Mouse (Mus musculus) cortical plate, adult 2 months (tissue): ENCODE data around the gene Rph3a. TPM values are rescaled to one million over a fixed set of nuclear protein-coding genes. Genes with fewer than 3 reads are reported as not detected.

Source experiments
- H3K27ac ChIP-seq: fragments of 200-500 bp; 2 replicates; pipeline ENCODE4 v1.5.1; 2012; ENCODE audit warnings: low read length, control low read depth, inconsistent platforms; ENCODE audit not compliant: insufficient read depth
- H3K4me1 ChIP-seq: fragments of 200-500 bp; 2 replicates; pipeline ENCODE4 v1.6.1; 2011; ENCODE audit warnings: low read length; ENCODE audit not compliant: control insufficient read depth, insufficient read depth
- H3K4me3 ChIP-seq: fragments of 200-500 bp; 2 replicates; pipeline ENCODE4 v1.5.1; 2011; ENCODE audit warnings: mild to moderate bottlenecking, low read length, control low read depth; ENCODE audit not compliant: insufficient read depth
- CTCF ChIP-seq: fragments of 200-500 bp; IDR thresholded peaks from 2 replicates; pipeline ENCODE4 v1.5.1; 2011; ENCODE audit warnings: mild to moderate bottlenecking, control low read depth, low read length; ENCODE audit not compliant: insufficient read depth; ENCODE audit errors: extremely low read depth
- POLR2A ChIP-seq: fragments of 200-500 bp; IDR thresholded peaks from 2 replicates; pipeline ENCODE4 v1.6.1; 2011; ENCODE audit warnings: mild to moderate bottlenecking, low read length, control low read depth; ENCODE audit not compliant: insufficient read depth; ENCODE audit errors: extremely low read depth
- polyA plus RNA-seq: library from polyadenylated mRNA; depleted of rRNA; stranded (reverse); fragments of >200 nt; gene quantifications from 2 replicates; pipeline ENCODE4 v1.2.3, GENCODE M21; 2012

Gene Rph3a
- polyA plus RNA-seq, 1 experiment, result 278 TPM

DNA sequence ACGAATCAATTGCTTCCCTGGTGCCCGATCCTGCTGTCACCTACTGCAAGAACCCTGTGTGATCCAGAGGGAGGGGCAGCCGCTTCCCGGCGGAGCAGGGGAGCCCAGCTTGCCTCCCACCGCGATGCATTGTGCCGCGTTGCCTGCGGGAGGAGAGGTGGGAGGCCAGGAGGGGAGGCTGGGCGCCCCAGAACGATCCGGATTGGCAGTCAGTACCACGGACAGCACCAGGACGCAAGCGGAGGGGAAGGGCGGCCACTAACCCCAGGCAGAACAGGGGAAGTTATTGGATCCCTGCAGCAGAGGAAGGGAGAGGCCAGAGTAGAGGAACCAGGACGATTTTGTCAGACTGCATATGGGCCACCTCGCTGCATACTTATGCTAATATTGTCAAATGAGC, 486 bp downstream of the Rph3a start:
- H3K4me1 ChIP-seq, result peaks cover 12% of the 10 kb centered on the region
- 0 out of 2 replicates have a peak overlapping the region, but pooled peaks have one; percentile 5 for H3K27ac ChIP-seq

DNA sequence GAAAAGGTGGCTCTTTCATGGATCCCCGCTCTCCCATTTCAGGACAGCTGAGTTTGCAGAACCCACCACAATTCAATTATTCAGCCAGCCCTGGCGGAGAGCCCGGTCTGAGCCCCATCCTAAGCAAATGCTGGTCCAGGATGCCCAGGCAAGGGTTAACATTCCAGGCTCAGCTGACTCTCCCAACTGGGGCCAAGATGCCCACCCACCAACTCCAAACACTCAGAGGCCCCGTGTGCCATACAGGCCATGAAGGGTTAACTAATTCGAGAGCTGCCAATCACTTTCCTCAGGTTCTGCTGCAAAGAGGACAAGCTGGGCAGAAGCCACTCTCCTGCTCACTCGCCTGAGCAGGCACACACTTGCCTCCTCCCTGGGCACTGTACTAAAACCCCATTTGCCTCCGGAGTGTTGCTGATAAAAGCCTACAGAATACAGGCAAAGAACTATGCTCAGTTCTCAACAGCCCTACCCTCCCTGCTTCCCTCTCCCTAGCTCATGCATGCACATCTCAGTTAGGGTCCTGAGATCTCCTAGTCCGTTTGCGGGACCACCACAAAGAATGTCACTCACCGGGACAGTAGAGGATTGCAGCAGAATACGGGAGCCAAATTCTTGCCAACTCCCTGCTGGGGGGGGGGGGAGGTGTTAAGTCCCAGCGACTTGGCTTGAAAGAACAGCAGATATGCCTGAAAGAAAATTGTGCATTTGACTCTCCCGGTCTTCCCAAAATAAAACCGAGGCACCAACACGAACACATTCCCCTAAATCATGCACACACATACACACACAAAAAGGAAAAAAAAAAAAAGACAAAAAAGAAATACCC, 1.3 kb downstream of the Rph3a start:
- peak overlapping the region; percentile 31 for H3K27ac ChIP-seq
- TF ChIP-seq POLR2A (peak; percentile 56; the same call in 1 of the 2 replicates), CTCF (no peak)
- H3K4me1 ChIP-seq, result peaks cover 14% of the 10 kb centered on the region
- peak overlapping the region; percentile 84 for H3K4me3 ChIP-seq

More for the DNA sequence above, 486 bp downstream of the Rph3a start:
- peak overlapping the region; percentile 84 for H3K4me3 ChIP-seq
- no peak for TF ChIP-seq CTCF
- TF ChIP-seq POLR2A, result peak; percentile 27; the same call in 1 of the 2 replicates

DNA sequence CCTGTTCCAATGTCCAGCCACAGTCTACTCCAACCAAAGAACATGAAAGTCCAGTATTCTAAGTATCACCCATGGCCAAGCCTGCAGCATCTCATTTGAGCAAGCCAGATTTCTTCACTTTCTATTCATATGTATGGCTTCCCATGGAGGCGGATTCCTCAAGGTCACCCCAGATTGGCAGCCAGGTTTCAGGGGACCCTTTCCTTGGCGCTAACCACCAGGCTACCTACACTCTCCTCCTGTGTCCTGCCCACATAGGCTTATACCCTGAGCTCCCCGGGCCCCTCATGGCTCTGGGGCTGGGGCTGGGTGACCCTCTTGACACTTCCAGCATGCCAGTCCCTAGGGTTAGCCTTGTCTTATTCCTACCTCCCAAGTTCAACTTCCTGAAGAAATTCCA, 2.3 kb downstream of the Rph3a start:
- peak overlapping the region; percentile 2 for H3K27ac ChIP-seq
- peaks cover 15% of the 10 kb centered on the region for H3K4me1 ChIP-seq
- TF ChIP-seq CTCF, result no peak
- TF ChIP-seq POLR2A, result no peak
- peak overlapping the region; percentile 84 for H3K4me3 ChIP-seq

DNA sequence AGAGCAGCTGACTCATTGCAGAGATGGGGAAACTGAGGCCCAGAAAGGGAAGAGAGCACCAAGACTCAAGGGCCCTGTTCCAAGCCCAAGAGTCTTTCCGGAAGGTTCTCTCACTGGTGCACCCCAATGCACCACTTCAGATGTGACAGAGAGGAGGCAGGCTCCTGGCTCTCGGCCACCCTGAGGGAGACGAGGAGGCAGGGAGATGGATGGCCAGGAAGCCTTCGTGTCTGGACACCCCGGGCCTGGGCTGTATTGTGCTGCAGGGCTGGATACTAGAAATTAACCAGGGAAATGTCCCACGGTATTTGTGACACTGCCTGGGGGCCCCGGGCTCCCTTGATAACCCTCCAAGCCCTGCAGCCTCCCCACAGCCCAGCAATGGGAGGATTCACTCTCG, 2.8 kb downstream of the Rph3a start:
- no peak for TF ChIP-seq POLR2A
- no peak for TF ChIP-seq CTCF
- peak overlapping the region; percentile 2 for H3K27ac ChIP-seq
- peaks cover 11% of the 10 kb centered on the region for H3K4me1 ChIP-seq
- peak overlapping the region; percentile 84 for H3K4me3 ChIP-seq

DNA sequence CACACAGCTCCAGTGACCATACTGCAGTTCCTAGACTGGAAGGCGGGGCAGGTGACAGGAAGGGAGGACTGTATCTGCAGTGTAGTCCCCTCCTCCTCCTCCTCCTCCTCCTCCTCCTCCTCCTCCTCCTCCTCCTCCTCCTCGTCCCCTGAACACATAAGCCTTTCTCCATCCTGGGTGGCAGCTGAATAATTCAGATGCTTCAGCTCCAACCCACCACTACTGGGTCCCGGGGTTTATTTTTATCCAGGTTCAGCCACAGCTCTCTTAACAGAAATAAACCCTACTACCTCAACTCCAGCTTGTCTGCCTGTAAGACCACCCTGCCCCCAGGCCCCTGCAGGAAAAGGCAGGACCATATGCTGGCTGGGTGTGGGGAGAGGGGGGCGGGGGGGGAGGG, 3.7 kb downstream of the Rph3a start:
- Histone ChIP-seq H3K4me1 (peaks cover 11% of the 10 kb centered on the region), H3K27ac (no peak overlapping the region), H3K4me3 (peak overlapping the region; percentile 84; the same call in 1 of the 2 replicates)
- TF ChIP-seq CTCF (no peak), POLR2A (no peak)

DNA sequence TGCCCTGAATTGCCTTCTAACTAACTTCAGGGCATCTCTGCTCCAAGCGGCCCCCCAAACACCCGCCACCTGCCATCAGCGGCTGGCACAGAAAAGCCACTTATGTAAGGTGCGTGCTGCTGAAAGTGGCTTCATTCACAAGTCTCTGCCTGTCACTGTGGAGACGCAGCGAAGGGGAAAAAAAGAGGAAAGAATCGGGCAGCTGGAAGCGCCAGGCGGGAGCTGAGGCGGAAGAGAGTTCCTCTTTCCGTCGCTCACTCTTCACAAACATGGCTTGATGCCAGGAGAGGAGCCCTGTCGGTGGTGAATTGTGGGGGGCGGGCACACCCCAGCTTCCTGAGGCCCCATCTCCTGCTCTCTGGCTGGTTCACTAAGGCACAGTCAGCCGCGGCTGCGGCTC, 6.1 kb downstream of the Rph3a start:
- Histone ChIP-seq H3K27ac (0 out of 2 replicates have a peak overlapping the region, but pooled peaks have one; percentile 8), H3K4me3 (peak overlapping the region; percentile 15; the same call in 1 of the 2 replicates), H3K4me1 (peaks cover 13% of the 10 kb centered on the region)
- TF ChIP-seq CTCF (no peak), POLR2A (no peak)

DNA sequence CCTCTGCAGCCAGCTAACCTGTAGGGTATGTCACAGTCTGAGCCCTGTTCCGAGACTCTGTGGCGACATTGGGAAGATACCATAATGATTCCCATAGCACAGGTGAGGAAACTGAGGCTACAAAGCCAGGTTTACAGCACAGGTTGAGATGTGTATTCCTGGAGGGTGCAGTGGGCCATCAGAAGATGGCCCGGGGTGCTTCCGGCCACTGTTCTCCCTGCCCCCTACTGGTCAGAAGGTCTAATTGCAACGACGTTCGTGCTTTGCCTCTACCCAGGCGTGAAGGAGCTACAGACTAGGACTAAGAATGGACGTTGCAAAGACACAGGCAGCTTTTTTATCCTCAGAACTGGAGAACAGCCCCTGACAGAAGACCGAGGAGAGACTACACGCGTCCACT, 10.3 kb downstream of the Rph3a start:
- TF ChIP-seq POLR2A (no peak), CTCF (peak; percentile 59)
- H3K27ac ChIP-seq, result no peak overlapping the region
- H3K4me3 ChIP-seq, result no peak overlapping the region
- H3K4me1 ChIP-seq, result peaks cover 6% of the 10 kb centered on the region

DNA sequence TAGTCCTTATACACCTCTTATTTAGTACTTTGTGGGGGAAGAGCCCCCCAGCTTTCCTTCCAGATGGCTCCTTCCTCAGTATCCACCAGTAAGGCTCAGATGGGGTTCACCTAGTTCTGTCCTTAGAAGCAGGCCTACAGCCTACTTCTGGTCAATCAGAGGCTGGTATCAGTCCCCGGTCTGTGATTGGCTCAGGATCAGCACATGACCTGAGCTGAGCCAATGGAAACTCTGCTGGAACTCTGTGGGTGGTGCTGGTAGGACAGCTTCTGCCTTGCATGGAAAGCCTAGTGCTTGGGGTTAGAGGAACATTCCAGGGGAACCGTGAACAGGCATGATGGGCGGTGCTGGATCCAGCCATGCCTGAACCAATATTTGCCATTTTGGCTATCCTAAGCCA, 21.5 kb downstream of the Rph3a start:
- Histone ChIP-seq H3K27ac (no peak overlapping the region), H3K4me3 (no peak overlapping the region), H3K4me1 (no peaks in the 10 kb centered on the region)
- no peak for TF ChIP-seq POLR2A
- TF ChIP-seq CTCF, result no peak

DNA sequence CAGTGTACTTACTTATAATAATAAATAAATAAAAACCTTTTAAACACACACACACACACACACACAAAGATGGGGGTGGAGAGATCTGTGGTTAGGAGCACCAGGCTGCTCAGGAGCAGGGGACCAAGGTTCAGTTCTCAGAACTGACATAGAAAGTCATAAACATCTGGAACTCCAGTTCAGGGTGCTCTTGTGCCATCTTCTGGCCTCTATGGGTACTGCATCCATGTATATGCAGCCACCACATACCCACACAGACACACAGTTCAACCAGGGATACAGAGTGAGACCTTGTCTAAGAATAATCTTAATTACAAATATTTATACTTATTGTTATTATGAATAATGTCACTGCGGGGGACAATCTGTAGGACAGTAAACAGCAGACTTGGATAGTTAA, 26.9 kb downstream of the Rph3a start:
- no peak overlapping the region for H3K4me3 ChIP-seq
- no peaks in the 10 kb centered on the region for H3K4me1 ChIP-seq
- no peak overlapping the region for H3K27ac ChIP-seq
- no peak for TF ChIP-seq POLR2A
- TF ChIP-seq CTCF, result 0 out of 2 replicates have a peak, but pooled peaks have one; percentile 19

DNA sequence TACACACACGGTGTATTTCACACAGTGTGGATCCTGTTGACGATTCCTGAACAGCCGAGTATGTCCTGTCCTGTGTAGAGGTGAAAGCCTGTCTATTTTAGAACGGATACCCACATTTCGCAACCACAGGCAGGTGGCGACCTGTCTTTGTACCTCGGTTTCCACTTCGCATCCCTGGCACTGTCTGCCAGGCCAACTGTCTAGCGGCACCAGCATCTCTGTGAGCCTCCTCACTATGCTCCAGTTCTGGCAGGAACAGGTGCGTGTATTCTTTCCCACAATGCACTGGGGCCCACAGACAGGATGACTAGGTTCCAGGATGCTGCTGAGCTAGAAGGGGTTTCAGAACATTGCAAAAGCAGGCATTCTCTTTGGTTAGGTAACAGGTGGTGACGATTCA, 28.7 kb downstream of the Rph3a start:
- no peaks in the 10 kb centered on the region for H3K4me1 ChIP-seq
- no peak overlapping the region for H3K27ac ChIP-seq
- H3K4me3 ChIP-seq, result no peak overlapping the region
- TF ChIP-seq POLR2A (no peak), CTCF (no peak)
